Mouse (Mus musculus) T-helper 17 cell (primary cell): ENCODE measurements around the gene Tmf1.

Source experiments
- in situ Hi-C, 2 experiments: fragments of 300-600 bp; cut with MboI, MseI; formaldehyde crosslinking; loops; 1 replicate in 1 of 2; 2 replicates in 1 of 2; pipeline ENCODE4 v1.15.1; 2025; ENCODE audit warnings: high pct_unique_total_duplicates in 2 of 2

Gene Tmf1

DNA sequence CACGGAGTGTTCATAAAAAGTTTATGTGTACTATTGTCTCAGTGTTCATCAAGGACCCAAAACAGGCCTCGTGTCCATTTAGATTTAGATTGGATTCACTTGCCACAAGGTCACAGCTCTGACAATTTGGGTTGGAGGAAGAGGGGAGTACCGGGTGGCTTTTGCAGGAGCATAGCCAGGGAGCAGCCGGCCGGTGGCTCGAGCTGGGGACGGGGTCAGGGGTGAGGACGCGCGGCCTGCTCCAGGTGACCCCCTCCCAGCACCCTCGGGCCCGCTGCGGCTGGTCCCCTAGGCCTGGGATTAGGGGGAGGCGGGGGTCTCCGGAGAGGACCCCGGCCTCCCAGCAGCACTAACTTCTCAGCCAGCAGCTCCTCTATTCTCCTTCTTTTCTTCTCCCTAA, 26.0 kb upstream of the Tmf1 start:
- in situ Hi-C loops: loop anchor here in 1 of 2 experiments (5.0 to 25.0 kb wide), 2 partner anchors 43 to 1832 kb away; no protein-coding TSS in a partner anchor

DNA sequence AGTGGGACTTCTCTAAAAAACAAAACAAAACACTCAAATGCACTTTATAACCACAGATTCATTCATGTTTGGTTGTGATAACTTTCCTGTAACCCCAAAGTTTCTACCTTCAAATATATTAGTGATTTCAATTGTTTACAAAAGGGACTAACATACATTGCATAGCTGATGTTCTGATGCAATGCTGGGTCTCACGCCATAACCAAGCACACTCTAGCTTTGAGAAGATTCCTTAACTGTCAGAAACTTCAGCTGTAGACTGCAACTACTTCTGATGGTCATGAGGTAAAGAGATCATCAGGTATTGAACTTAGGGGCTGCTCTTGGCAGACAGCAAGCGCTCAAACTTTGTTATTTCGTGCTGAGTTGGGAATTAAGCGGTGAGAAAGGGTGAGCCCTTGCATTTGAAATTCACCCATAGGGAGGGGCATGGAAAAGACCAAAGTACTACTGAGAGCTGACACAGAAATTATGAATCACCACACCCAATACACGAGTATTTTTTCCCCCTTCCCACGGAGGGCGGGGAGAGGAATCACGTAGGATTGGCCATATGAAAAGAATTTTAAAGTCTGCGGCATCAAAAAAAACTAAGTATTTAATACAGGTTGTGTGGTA, 25.4 kb upstream of the Tmf1 start:
- in situ Hi-C loops: loop anchor here in 1 of 2 experiments (5.0 to 25.0 kb wide), 2 partner anchors 42 to 1833 kb away; no protein-coding TSS in a partner anchor

DNA sequence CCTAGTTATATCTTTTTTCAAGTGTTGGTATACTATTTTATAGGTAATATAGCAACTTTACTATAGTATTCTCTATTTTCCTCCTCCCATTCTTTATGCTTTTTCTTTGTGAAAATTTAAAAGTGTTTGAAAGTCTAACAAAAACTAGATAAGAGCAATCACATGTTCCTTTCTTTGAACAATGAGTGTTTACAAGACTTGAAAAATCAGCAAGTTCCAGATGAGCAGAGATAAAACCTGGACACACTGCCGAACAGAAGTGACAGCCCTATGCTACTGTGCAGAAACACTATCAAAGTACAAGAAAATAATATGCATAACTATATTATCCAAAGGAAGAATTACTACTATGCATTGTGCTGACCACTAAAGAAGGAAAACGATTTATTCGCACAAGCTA, 23.6 kb upstream of the Tmf1 start:
- in situ Hi-C loops: loop anchor here in 1 of 2 experiments (5.0 to 25.0 kb wide), 2 partner anchors 40 to 1835 kb away; no protein-coding TSS in a partner anchor

DNA sequence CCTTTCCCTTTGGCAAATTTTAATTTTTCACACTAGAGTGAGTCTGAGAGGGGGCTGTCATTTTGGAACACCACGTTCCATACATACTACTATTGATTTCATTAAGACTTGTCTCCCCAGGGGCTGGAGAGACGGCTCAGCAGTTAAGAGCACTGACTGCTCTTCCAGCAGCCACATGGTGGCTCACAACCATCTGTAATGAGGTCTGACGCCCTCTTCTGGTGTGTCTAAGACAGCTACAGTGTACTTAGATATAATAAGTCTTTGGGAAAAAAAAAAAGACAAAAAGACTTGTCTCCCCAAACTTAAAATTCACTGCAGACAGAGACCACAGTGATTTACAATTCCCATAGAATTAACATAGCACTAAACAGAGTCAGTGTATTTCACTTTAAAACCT, 21.5 kb upstream of the Tmf1 start:
- in situ Hi-C loops: loop anchor here in 1 of 2 experiments (5.0 to 25.0 kb wide), 2 partner anchors 38 to 1837 kb away; no protein-coding TSS in a partner anchor

- in situ Hi-C loops: no loop called here
Observed at GRCm38 (mm10) chr6:97179367-97179828, 476 bp upstream of the Tmf1 start.

DNA sequence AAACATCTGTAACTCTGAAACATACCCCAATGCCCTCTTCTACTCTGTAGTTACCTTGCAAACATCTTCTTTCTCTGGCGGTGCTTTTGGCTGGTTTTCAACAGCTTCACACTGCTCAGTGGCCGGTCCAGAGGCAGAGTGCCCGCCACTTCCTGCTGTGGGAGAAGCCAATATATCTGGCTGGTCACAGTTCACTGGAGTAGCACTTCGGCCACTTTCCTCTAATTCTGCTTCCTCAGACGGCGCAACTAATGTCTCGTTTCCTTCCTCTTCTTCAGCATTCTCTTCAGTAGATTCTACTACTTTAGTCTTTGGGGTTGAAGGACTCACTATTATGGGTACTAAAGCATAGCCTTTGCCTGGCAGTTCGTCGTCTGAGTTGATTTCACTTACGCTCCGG, 3.2 kb downstream of the Tmf1 start:
- in situ Hi-C loops: no loop called here

DNA sequence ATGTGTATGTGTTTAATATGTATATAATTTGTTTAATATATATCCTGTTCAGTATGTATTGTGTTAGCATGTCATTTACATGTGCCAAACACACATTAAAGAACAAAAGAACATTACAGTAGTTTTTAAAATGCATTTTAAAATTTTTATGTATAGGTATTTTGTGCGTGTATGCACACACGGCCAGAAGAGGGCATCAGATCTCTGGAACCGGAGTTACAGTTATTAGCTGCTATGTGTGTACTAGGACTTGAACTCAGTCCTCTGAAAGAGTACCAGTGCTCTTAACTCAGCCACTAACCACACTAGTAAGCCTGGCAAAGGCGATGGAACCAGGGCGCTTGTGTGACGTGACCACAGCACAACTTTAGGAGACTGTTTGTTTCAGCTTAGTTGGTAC, 28.8 kb downstream of the Tmf1 start:
- in situ Hi-C loops: no loop called here

DNA sequence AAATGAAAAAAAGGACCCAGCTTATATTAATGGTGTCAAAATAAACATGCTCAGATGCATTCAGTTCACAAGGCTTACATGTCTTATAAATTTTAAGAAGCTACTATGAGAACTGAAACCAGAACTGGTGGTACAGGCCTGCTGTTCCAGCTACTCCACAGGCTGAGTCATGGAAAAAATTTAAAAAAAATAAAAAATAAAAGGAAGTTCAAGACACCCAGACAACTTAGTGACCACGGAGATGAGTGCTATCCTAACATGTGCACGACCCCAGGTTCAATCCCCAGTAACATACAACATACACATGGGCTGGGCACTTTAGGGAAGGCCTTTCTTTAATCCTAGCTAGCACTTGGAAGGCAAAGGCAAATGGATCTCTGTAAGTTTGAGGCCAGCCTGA, 29.2 kb downstream of the Tmf1 start:
- in situ Hi-C loops: loop anchor here (5.0 to 10.0 kb wide), 2 partner anchors 48 to 275 kb away; no protein-coding TSS in a partner anchor

- in situ Hi-C loops: loop anchor here (5.0 to 10.0 kb wide), 2 partner anchors 49 to 276 kb away; no protein-coding TSS in a partner anchor
Observed at GRCm38 (mm10) chr6:97148383-97149251, 30.3 kb downstream of the Tmf1 start, which contains the start of gene Eogt. TSS of gene Eogt (minus strand) at chr6:97149182.

DNA sequence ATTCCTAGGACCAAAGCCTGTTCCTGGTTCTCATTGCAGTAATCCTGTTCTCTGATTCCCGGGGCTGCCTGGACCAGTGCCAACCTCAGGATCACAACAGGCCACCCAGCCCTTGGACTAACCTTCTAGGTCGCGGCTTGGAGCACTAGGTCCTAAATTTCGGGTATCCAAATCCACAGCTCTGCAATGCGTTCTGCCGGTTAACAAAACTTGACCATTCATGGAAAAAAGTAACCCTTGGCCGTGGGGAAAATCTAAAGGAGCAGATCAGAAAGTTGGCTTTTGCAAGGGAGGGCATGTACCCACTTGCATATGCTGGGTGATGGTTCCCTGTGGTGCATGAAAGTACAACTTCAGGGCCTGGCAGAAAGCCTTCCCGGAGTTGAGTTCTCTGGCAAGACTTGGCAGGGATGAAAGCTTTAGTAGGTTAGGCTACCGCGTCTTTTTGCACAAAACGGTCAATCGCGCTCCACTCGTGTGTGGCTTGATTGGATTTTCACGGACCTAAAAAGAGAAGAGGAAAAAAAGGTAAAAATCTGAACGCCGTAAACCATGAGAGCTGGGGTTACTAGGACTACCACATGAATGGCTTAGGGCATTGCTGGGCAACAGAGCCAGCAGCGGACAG, 31.1 kb downstream of the Tmf1 start:
- in situ Hi-C loops: loop anchor here (5.0 to 10.0 kb wide), 2 partner anchors 49 to 277 kb away; no protein-coding TSS in a partner anchor

- in situ Hi-C loops: loop anchor here (5.0 to 10.0 kb wide), 2 partner anchors 52 to 280 kb away; no protein-coding TSS in a partner anchor
Observed at GRCm38 (mm10) chr6:97145156-97145555, 33.8 kb downstream of the Tmf1 start.

GRCm38 (mm10) chr6:97144359-97144758, 34.6 kb downstream of the Tmf1 start:
- in situ Hi-C loops: loop anchor here in 1 of 2 experiments (10.0 kb wide), 1 partner anchor 280 kb away; no protein-coding TSS in a partner anchor

- in situ Hi-C loops: loop anchor here in 1 of 2 experiments (10.0 kb wide), 1 partner anchor 282 kb away; no protein-coding TSS in a partner anchor
Observed at GRCm38 (mm10) chr6:97142611-97143010, 36.3 kb downstream of the Tmf1 start.

DNA sequence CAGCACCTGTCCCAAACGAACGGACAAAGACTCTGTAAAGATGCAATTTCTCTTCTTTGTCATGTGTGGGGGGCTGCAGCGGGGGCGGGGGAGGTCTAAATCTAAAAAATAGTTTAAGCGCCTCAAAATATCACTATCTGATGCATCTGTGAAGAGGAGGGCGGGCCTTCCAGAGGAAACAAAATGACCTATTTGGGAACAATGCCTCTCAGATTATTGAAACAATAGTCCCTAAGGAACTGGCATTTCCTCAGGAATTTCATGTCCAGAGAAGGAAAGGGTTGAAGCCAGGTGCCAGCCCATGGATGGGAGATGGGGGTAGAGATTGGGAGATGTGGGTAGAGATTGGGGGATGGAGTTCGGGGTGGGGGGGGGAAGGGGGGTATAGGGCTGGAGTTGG, 37.1 kb downstream of the Tmf1 start:
- in situ Hi-C loops: loop anchor here in 1 of 2 experiments (10.0 kb wide), 1 partner anchor 283 kb away; no protein-coding TSS in a partner anchor

DNA sequence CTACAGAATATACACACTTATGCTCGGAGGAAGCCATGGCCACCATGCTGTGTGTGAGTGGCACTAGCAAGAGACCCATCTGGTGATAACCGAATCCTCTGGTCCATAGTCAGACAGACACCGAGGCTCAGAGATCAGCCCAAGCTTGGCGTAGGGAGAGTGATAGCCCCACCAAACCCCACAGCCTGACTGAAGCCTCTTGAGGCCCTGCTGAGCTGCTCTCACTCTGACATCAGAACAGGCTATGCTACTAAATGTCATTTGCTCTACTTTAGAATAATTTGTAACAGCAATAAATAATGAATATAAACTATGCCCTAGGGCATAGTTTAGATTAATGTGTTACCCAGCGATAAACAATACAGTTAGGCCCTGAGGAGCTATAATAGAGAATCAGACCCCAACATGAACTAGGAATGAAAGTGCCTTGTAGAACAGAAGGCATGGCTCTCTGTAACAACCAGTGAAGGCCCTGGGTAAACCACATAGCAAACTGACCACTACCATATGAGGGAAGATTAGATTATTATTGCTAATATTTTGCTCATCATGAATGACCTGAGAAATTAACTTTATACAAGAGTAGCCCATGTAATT, 46.1 kb downstream of the Tmf1 start:
- in situ Hi-C loops: no loop called here

DNA sequence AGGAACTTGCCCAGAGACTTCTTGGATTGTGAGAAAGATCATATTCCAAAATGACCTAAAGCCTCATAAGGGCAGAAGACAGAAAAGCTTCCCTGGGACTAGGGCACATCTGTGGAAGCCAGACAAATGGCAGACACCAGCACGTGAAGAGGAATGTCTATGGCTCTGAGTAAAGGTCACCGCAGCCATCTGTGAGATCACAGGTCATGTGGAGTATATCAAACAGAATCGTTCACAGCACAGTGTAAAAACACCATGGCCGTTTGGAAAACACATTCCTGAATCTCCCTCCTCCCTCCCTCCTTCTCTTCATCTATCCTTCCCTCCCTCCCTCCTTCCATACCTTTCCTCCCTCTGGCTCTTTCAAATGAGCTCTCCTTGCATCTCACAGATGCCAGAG, 47.1 kb downstream of the Tmf1 start:
- in situ Hi-C loops: no loop called here

DNA sequence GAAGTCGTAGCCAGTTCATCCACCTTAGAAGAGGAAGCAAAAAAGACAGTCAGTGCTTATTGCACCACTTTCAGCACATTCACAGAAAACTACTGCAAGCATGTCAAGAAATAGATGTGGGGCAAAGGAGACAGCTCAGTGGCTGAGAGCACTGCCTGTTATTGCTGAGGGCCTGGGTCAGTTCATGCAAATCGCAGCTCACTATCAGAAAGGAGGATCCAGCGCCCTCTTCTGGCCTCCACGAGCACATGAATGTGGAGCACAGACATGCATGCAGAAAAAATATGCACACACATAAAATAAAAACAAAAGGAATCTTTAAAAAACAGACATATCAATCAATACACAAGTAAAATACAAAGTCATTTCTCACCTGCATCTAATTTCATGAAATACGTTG, 47.9 kb downstream of the Tmf1 start:
- in situ Hi-C loops: no loop called here

GRCm38 (mm10) chr6:97124336-97125010, 54.4 kb downstream of the Tmf1 start:
- in situ Hi-C loops: no loop called here

- in situ Hi-C loops: no loop called here
Observed at GRCm38 (mm10) chr6:97120922-97121321, 58.0 kb downstream of the Tmf1 start.

GRCm38 (mm10) chr6:97118327-97118726, 60.6 kb downstream of the Tmf1 start:
- in situ Hi-C loops: no loop called here
